Mouse (Mus musculus): ENCODE measurements around the gene Jph3. TPM values are rescaled to one million over a fixed set of nuclear protein-coding genes. Genes with fewer than 3 reads are reported as not detected.

Jph3 gene
- polyA plus RNA-seq, 1 experiment from 2014 or later: 2.4 TPM

DNA sequence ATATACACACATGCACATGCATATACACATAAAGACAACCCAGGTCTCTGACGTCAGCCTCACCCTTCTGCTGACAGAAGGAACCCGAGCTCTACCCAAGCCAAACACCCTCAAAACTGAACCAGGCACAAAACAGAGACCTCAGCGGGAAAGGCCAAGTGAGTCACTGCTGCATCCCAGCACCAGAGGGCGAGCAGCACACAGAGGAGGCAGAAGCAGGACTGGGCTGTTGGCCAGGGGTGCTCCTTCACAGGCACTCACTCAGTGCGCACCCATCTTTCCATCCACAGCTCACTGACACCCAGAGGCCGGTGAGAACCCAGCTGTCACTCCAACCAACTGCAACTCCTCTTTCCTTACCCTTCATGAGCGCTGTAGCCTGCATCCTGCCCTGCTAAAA is 88.8 kb downstream of the Jph3 start:
- Histone ChIP-seq H3K27me3 (no peaks in the 10 kb centered on the region), H3K4me1 (no peaks in the 10 kb centered on the region), H3K4me2 (no peak overlapping the region), H3K4me3 (no peak overlapping the region), H3K9me3 (no peaks in the 10 kb centered on the region), H3K36me3 (peaks cover 74% of the 10 kb centered on the region), H3K9ac (no peak overlapping the region), H3K27ac (no peak overlapping the region)
- WGBS: 79% methylated on average over 7 of the region's 7 CpGs
- ATAC-seq (ENCODE audit: insufficient number of reproducible peaks, insufficient read depth, low FRiP score, low TSS enrichment, low read depth): no peak

DNA sequence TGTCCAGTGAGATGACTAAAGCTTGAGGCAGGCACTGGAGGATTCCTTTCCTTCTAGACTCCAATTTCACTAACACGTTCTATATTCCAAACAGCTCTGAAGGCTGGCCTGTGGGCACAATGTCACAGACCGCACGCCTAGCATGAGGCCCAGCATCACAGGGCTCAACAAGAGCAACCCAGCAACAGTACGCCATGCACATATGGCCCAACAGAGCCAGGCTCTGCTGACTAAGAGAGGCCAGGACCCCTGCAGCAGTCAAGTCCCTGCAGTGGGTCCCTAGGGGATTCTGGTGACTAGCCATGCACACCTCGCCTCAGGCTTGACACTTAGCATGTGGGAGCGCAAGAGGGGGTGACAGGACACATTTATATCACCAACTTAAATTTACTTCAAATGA is 91.4 kb downstream of the Jph3 start:
- no peak for ATAC-seq (ENCODE audit: insufficient number of reproducible peaks, insufficient read depth, low FRiP score, low TSS enrichment, low read depth)
- Histone ChIP-seq H3K27me3 (no peaks in the 10 kb centered on the region), H3K27ac (no peak overlapping the region), H3K9me3 (no peaks in the 10 kb centered on the region), H3K36me3 (peaks cover 48% of the 10 kb centered on the region), H3K4me3 (no peak overlapping the region), H3K4me2 (no peak overlapping the region), H3K9ac (no peak overlapping the region), H3K4me1 (no peaks in the 10 kb centered on the region)
- WGBS: 92% methylated on average over 6 of the region's 6 CpGs

- peaks cover 45% of the 10 kb centered on the region for H3K36me3 ChIP-seq
- WGBS: 86% methylated on average over 11 of the region's 11 CpGs
Measured at GRCm38 (mm10) chr8:121821320-121821719, 91.9 kb downstream of the Jph3 start.

GRCm38 (mm10) chr8:121821770-121822169 is 92.3 kb downstream of the Jph3 start:
- H3K9ac ChIP-seq: no peak overlapping the region
- peaks cover 45% of the 10 kb centered on the region for H3K36me3 ChIP-seq
- H3K4me3 ChIP-seq: no peak overlapping the region
- H3K27me3 ChIP-seq: no peaks in the 10 kb centered on the region
- no peaks in the 10 kb centered on the region for H3K4me1 ChIP-seq
- no peak overlapping the region for H3K27ac ChIP-seq
- no peak overlapping the region for H3K4me2 ChIP-seq
- 93% methylated on average over 9 of the region's 9 CpGs for WGBS
- no peak for ATAC-seq (ENCODE audit: insufficient number of reproducible peaks, insufficient read depth, low FRiP score, low TSS enrichment, low read depth)
- no peaks in the 10 kb centered on the region for H3K9me3 ChIP-seq

More at GRCm38 (mm10) chr8:121821320-121821719, 91.9 kb downstream of the Jph3 start:
- no peak overlapping the region for H3K9ac ChIP-seq
- no peak overlapping the region for H3K4me3 ChIP-seq
- H3K27me3 ChIP-seq: no peaks in the 10 kb centered on the region
- no peaks in the 10 kb centered on the region for H3K9me3 ChIP-seq
- no peak overlapping the region for H3K4me2 ChIP-seq
- no peaks in the 10 kb centered on the region for H3K4me1 ChIP-seq
- no peak overlapping the region for H3K27ac ChIP-seq
- ATAC-seq (ENCODE audit: insufficient number of reproducible peaks, insufficient read depth, low FRiP score, low TSS enrichment, low read depth): no peak

DNA sequence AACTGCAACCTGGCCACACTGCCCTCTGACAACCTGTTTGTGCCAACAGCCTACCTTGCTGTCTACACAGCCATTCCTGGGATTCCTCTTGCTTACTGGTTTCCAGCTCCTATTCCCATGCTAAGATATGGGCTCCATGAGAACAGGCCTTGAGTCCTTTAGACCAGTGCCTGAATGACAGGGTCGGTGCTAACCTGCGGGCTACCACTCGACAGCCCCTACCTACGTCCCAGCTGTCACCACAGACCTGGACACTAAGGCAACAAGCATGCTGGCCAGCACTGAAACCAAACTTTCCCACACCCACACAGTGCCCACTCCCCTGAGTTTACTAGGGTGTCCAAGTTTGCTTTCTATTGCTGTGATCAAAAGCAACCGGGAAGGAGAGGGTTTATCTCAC is 98.3 kb downstream of the Jph3 start:
- no peak overlapping the region for H3K9ac ChIP-seq
- H3K27me3 ChIP-seq: no peaks in the 10 kb centered on the region
- H3K9me3 ChIP-seq: no peaks in the 10 kb centered on the region
- no peak for ATAC-seq (ENCODE audit: insufficient number of reproducible peaks, insufficient read depth, low FRiP score, low TSS enrichment, low read depth)
- H3K36me3 ChIP-seq: no peaks in the 10 kb centered on the region
- peaks cover 19% of the 10 kb centered on the region for H3K4me1 ChIP-seq
- 92% methylated on average over 5 of the region's 5 CpGs for WGBS
- 0 out of 2 replicates have a peak overlapping the region, but pooled peaks have one; percentile 91 for H3K4me3 ChIP-seq
- H3K4me2 ChIP-seq: peak overlapping the region; percentile 95
- H3K27ac ChIP-seq: no peak overlapping the region

- peak overlapping the region; percentile 95 for H3K4me2 ChIP-seq
- no peaks in the 10 kb centered on the region for H3K9me3 ChIP-seq
- H3K27ac ChIP-seq: no peak overlapping the region
- 31% methylated on average over 10 of the region's 10 CpGs for WGBS
- peaks cover 19% of the 10 kb centered on the region for H3K4me1 ChIP-seq
- peak overlapping the region; percentile 91 for H3K4me3 ChIP-seq
- ATAC-seq (ENCODE audit: insufficient number of reproducible peaks, insufficient read depth, low FRiP score, low TSS enrichment, low read depth): no peak
- no peaks in the 10 kb centered on the region for H3K27me3 ChIP-seq
- H3K9ac ChIP-seq: peak overlapping the region; percentile 91
- H3K36me3 ChIP-seq: no peaks in the 10 kb centered on the region
Measured at GRCm38 (mm10) chr8:121828376-121829023, 99.1 kb downstream of the Jph3 start.

DNA sequence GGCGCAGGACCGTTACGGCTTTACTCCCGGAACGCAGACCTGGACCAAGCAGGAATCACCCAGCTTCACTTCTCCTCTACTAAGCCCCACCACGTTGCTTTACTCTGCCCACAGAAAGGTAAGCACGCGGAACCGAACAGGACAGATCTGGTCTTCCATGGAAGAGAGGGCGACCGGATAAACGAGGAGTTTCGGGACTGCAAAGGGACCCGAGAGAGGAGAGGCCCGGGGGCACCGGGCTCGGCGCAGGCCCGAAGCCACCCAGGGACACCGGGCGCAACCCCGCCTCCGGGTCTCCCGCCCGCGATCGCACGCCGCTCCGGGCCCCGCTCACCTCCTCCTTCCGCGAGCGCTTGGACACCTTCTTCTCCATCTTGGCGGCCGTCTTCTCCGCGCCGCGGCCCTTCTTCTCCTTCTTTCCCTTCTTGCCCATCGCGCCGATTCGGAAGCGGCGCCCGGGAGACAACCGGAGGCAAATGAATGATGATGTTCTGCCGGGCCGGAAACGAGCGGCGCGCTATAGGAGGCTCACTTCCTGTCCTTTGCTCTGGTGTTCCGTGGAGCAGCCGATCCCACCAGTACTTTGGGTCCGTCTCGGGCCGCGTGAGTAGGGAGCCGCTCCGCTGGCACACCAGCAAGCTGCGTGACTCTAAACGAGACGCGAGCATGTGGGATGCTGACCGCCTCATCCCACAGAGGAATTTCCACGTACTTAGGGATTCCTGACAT is 99.8 kb downstream of the Jph3 start, which contains the start of gene Klhdc4:
Gene Klhdc4, minus strand, starts transcription at position 522 of the 729 bp plus-strand sequence.
- Histone ChIP-seq H3K4me2 (peak within 1 kb of the TSS; percentile 95), H3K36me3 (no peaks in the 10 kb centered on the region), H3K27ac (peak within 1 kb of the TSS; percentile 51; the same call in 1 of the 2 replicates), H3K9ac (peak within 1 kb of the TSS; percentile 91), H3K4me3 (peak within 1 kb of the TSS; percentile 91), H3K4me1 (peaks cover 19% of the 10 kb centered on the region), H3K9me3 (no peaks in the 10 kb centered on the region), H3K27me3 (no peaks in the 10 kb centered on the region)
- peak; percentile 89 for ATAC-seq (ENCODE audit: insufficient number of reproducible peaks, insufficient read depth, low FRiP score, low TSS enrichment, low read depth)
- WGBS: under 1% methylated on average over 68 of the region's 68 CpGs

GRCm38 (mm10) chr8:121829777-121830362 is 100.4 kb downstream of the Jph3 start:
- peaks cover 19% of the 10 kb centered on the region for H3K4me1 ChIP-seq
- H3K9ac ChIP-seq: peak overlapping the region; percentile 91
- H3K9me3 ChIP-seq: no peaks in the 10 kb centered on the region
- no peaks in the 10 kb centered on the region for H3K36me3 ChIP-seq
- peak overlapping the region; percentile 91 for H3K4me3 ChIP-seq
- 0 out of 2 replicates have a peak, but pooled peaks have one; percentile 15 for ATAC-seq (ENCODE audit: insufficient number of reproducible peaks, insufficient read depth, low FRiP score, low TSS enrichment, low read depth)
- WGBS: 20% methylated on average over 18 of the region's 18 CpGs
- peak overlapping the region; percentile 51; the same call in 1 of the 2 replicates for H3K27ac ChIP-seq
- no peaks in the 10 kb centered on the region for H3K27me3 ChIP-seq
- peak overlapping the region; percentile 95 for H3K4me2 ChIP-seq

- Histone ChIP-seq H3K4me2 (no peak overlapping the region), H3K27me3 (no peaks in the 10 kb centered on the region), H3K27ac (no peak overlapping the region), H3K4me3 (no peak overlapping the region), H3K9me3 (no peaks in the 10 kb centered on the region), H3K4me1 (peaks cover 19% of the 10 kb centered on the region), H3K9ac (no peak overlapping the region), H3K36me3 (no peaks in the 10 kb centered on the region)
- ATAC-seq (ENCODE audit: insufficient number of reproducible peaks, insufficient read depth, low FRiP score, low TSS enrichment, low read depth): no peak
- WGBS: 76% methylated on average over 2 of the region's 2 CpGs
Measured at GRCm38 (mm10) chr8:121832061-121832460, 102.6 kb downstream of the Jph3 start.

GRCm38 (mm10) chr8:121832503-121832902 is 103.1 kb downstream of the Jph3 start:
- Histone ChIP-seq H3K9ac (no peak overlapping the region), H3K27ac (no peak overlapping the region), H3K27me3 (no peaks in the 10 kb centered on the region), H3K4me1 (peaks cover 19% of the 10 kb centered on the region), H3K4me2 (no peak overlapping the region), H3K36me3 (no peaks in the 10 kb centered on the region), H3K4me3 (no peak overlapping the region), H3K9me3 (no peaks in the 10 kb centered on the region)
- no peak for ATAC-seq (ENCODE audit: insufficient number of reproducible peaks, insufficient read depth, low FRiP score, low TSS enrichment, low read depth)
- WGBS: 17% methylated on average over 6 of the region's 6 CpGs

DNA sequence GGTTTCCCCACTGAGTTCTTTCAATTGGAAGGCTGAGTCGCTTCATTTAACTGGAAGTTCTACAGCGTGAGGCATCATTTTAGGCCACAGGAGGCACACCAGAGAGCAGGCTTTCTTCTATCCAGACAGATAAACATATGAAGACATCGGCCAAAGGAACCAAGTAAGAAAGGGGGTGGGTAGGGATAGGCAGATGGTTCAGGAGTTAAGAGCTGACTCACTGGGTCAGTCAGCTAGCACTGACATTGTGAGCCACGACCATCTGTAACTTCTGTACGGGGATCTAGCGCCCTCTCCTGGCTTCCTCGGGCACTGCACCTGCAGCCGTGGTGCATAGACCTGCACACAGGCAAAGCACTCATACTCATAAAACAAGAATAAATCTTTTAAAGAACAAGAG is 111.8 kb downstream of the Jph3 start:
- 50% methylated on average over 8 of the region's 8 CpGs for WGBS
- H3K9me3 ChIP-seq: no peaks in the 10 kb centered on the region

More for the DNA sequence above, 111.8 kb downstream of the Jph3 start:
- H3K27me3 ChIP-seq: no peaks in the 10 kb centered on the region
- no peak overlapping the region for H3K9ac ChIP-seq
- H3K36me3 ChIP-seq: no peaks in the 10 kb centered on the region
- no peak overlapping the region for H3K4me3 ChIP-seq
- H3K4me1 ChIP-seq: no peaks in the 10 kb centered on the region
- no peak overlapping the region for H3K4me2 ChIP-seq
- ATAC-seq (ENCODE audit: insufficient number of reproducible peaks, insufficient read depth, low FRiP score, low TSS enrichment, low read depth): no peak
- no peak overlapping the region for H3K27ac ChIP-seq

Measured in embryonic facial prominence, embryonic 13.5 days (tissue).